Mouse (Mus musculus): ENCODE results near the gene Topbp1.

DNA sequence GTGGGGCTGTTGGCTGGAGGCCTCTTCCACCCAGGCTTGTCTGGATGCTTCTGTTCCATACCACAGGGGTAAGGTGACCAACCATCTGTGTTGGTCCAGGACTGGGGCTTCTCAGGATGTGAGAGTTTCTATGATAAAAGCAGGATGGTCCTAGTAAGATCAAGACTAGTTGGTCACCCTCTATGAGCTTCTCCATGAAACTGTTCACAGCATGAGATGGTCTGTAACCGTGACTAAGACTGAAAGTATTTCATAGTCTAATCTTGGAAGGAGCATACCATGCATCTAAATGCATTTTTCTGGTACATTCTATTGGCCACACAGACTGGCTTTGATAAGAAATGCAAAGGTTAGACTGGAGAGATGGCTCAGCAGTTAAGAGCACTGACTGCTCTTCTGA lies 78.6 kb downstream of the Topbp1 start:
- TF ChIP-seq GATA1 (IDR thresholded peaks at IDR 0.05; ENCODE audit: borderline replicate concordance, low read length) (no peak), FLI1 (IDR thresholded peaks at IDR 0.05; ENCODE audit: low read length) (no peak)

Data from megakaryocyte, embryonic 14.5 days (primary cell).